Mouse (Mus musculus) urinary bladder, postnatal 4 days (tissue): Measurements from ENCODE around the gene Dhrs9.

Experiments used
- DNase-seq, 2 experiments: peaks; one replicate each; pipeline ENCODE4 v3.0.0; 2021 to 2022; ENCODE audit warnings: low spot score in 2 of 2

Dhrs9 gene

GRCm38 (mm10) chr2:69418294-69418881, 38.1 kb downstream of the Dhrs9 start:
- no peak for DNase-seq

GRCm38 (mm10) chr2:69424829-69425228, 44.6 kb downstream of the Dhrs9 start:
- no peak for DNase-seq

GRCm38 (mm10) chr2:69426081-69426480, 45.8 kb downstream of the Dhrs9 start:
- DNase-seq: no peak

GRCm38 (mm10) chr2:69427141-69427540, 46.9 kb downstream of the Dhrs9 start:
- no peak for DNase-seq

- DNase-seq: peak; percentile 39 to 77
These were observed 47.9 kb downstream of the Dhrs9 start for GRCm38 (mm10) chr2:69428116-69428515.

GRCm38 (mm10) chr2:69441656-69442055, 61.4 kb downstream of the Dhrs9 start:
- DNase-seq: no peak

- no peak for DNase-seq
These were observed 65.7 kb downstream of the Dhrs9 start for GRCm38 (mm10) chr2:69445896-69446472.

- DNase-seq: no peak
These were observed 68.3 kb downstream of the Dhrs9 start for GRCm38 (mm10) chr2:69448581-69448980.

GRCm38 (mm10) chr2:69451128-69451527, 70.9 kb downstream of the Dhrs9 start:
- DNase-seq: no peak
